Mouse (Mus musculus): ENCODE results near the gene Spaca4. TPM values are rescaled to one million over a fixed set of nuclear protein-coding genes. Genes with fewer than 3 reads are reported as not detected.

Spaca4 gene
- polyA plus RNA-seq, 1 experiment from 2014 or later = not detected

DNA sequence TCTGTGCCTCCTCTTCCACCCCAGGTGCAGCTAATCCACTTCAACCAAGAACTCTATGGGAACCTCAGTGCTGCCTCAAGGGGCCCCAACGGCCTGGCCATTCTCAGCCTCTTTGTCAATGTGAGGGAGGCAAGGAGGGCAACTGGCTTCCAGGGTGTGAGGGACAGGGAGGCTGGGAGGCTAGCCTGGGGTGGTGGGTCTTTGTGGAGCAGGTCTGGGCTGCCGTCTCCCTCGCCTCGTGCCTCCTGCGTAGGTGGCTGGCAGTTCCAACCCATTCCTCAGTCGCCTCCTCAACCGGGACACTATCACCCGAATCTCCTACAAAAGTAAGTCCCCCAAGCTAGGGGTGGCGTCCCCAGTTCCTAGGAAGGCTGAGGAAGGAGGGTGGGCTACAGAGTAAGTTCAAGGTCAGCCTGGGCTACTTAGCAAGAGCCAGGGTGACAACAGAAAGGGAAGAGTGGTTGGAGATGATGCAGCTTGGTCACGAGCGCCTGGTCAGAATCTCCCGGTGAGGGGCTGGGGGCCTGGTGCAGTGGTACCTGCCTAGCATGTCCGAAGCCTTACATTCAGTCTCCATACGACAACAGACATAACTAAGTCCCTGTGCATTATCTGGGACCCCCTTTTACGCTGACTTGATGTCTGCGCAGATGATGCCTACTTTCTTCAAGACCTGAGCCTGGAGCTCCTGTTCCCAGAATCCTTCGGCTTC is 22.6 kb downstream of the Spaca4 start:
- Histone ChIP-seq H3K4me3 (ENCODE audit: low read length) (no peak overlapping the region), H3K36me3 (ENCODE audit: insufficient read depth, low read length) (no peaks in the 10 kb centered on the region), H3K4me2 (replicated peaks; ENCODE audit: low read depth, low read length) (peak overlapping the region; percentile 94; the same call in 1 of the 2 replicates), H3K27me3 (ENCODE audit: insufficient read depth, low read length) (peaks cover 23% of the 10 kb centered on the region), H3K4me1 (ENCODE audit: insufficient read depth, low read length) (peaks cover 50% of the 10 kb centered on the region), H3K9ac (replicated peaks; ENCODE audit: low read length) (peak overlapping the region; percentile 74; the same call in 1 of the 2 replicates), H3K27ac (ENCODE audit: low read length) (no peak overlapping the region), H3K9me3 (ENCODE audit: low read length) (no peaks in the 10 kb centered on the region)
- no peak for ATAC-seq (ENCODE audit: low FRiP score, low TSS enrichment)
- WGBS = 90% methylated on average over 17 of the region's 17 CpGs

DNA sequence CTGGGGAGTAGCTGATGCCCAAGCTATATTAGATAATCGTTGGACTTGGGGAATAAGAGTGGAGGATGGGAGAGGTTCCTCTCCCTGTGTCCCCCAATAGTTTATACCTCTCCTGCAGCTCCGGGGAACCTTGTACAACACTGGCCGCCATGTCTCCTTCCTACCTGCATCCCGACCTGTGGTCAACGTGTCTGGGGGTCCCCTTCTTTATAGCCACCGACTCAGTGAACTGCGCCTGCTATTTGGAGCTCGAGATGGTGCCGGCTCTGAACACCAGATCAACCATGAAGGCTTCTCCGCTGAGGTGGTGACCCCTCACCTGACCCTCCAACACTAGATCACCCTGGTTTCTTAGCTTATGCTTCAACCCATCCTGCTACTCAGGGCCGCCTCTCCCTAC is 23.3 kb downstream of the Spaca4 start:
- no peak overlapping the region for H3K4me2 ChIP-seq (replicated peaks; ENCODE audit: low read depth, low read length)
- no peak for ATAC-seq (ENCODE audit: low FRiP score, low TSS enrichment)
- no peak overlapping the region for H3K27ac ChIP-seq (ENCODE audit: low read length)
- 87% methylated on average over 11 of the region's 11 CpGs for WGBS
- no peak overlapping the region for H3K4me3 ChIP-seq (ENCODE audit: low read length)
- H3K9me3 ChIP-seq (ENCODE audit: low read length) = no peaks in the 10 kb centered on the region
- peaks cover 45% of the 10 kb centered on the region for H3K4me1 ChIP-seq (ENCODE audit: insufficient read depth, low read length)
- no peak overlapping the region for H3K9ac ChIP-seq (replicated peaks; ENCODE audit: low read length)
- no peaks in the 10 kb centered on the region for H3K36me3 ChIP-seq (ENCODE audit: insufficient read depth, low read length)
- peaks cover 23% of the 10 kb centered on the region for H3K27me3 ChIP-seq (ENCODE audit: insufficient read depth, low read length)

DNA sequence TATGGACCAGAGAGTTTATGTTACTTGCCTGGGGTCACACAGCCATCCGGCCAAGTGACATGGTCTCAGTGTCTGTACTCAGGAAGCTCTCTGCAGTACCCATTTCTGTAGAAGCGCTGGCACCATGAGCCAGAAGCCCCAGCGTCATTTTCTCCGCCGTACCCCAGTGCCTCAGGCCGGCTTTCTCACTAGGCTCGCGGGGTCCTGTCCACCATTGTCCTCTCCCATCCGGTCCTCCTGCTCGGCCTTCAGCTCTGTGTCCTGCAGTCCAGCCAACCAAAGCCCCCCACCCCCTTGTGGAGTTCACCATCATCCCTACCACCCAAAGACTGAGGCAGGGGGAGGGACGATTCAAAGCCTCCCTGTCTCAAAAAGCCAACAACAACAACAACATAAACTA is 24.0 kb downstream of the Spaca4 start:
- no peaks in the 10 kb centered on the region for H3K9me3 ChIP-seq (ENCODE audit: low read length)
- 83% methylated on average over 11 of the region's 11 CpGs for WGBS
- no peak overlapping the region for H3K9ac ChIP-seq (replicated peaks; ENCODE audit: low read length)
- H3K36me3 ChIP-seq (ENCODE audit: insufficient read depth, low read length) = no peaks in the 10 kb centered on the region
- H3K4me1 ChIP-seq (ENCODE audit: insufficient read depth, low read length) = peaks cover 39% of the 10 kb centered on the region
- no peak overlapping the region for H3K4me3 ChIP-seq (ENCODE audit: low read length)
- H3K4me2 ChIP-seq (replicated peaks; ENCODE audit: low read depth, low read length) = peak overlapping the region; percentile 89; the same call in 1 of the 2 replicates
- no peak overlapping the region for H3K27ac ChIP-seq (ENCODE audit: low read length)
- H3K27me3 ChIP-seq (ENCODE audit: insufficient read depth, low read length) = peaks cover 23% of the 10 kb centered on the region
- ATAC-seq (ENCODE audit: low FRiP score, low TSS enrichment) = no peak

DNA sequence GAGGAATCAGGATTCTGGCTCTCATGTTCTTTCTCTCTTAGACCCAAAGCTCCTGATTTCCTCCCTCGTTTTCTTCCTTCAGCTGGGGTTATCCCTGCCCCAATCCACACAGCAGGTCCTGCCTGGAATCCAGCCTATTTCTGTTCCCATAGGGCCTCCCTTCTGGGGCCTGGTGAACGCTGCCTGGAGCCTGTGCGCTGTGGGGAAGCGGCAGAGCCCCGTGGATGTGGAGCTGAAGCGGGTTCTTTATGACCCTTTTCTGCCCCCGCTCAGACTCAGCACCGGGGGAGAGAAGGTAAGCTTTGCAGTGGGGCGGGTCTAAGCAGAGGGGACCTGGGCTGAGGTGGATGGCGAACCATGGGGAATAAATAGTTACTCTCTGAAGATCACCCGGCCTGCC is 24.5 kb downstream of the Spaca4 start:
- H3K36me3 ChIP-seq (ENCODE audit: insufficient read depth, low read length) = no peaks in the 10 kb centered on the region
- H3K9ac ChIP-seq (replicated peaks; ENCODE audit: low read length) = peak overlapping the region; percentile 59
- ATAC-seq (ENCODE audit: low FRiP score, low TSS enrichment) = no peak
- no peaks in the 10 kb centered on the region for H3K9me3 ChIP-seq (ENCODE audit: low read length)
- no peak overlapping the region for H3K27ac ChIP-seq (ENCODE audit: low read length)
- WGBS = 26% methylated on average over 11 of the region's 11 CpGs
- H3K27me3 ChIP-seq (ENCODE audit: insufficient read depth, low read length) = peaks cover 23% of the 10 kb centered on the region
- H3K4me3 ChIP-seq (ENCODE audit: low read length) = peak overlapping the region; percentile 51
- peaks cover 35% of the 10 kb centered on the region for H3K4me1 ChIP-seq (ENCODE audit: insufficient read depth, low read length)
- peak overlapping the region; percentile 89 for H3K4me2 ChIP-seq (replicated peaks; ENCODE audit: low read depth, low read length)

DNA sequence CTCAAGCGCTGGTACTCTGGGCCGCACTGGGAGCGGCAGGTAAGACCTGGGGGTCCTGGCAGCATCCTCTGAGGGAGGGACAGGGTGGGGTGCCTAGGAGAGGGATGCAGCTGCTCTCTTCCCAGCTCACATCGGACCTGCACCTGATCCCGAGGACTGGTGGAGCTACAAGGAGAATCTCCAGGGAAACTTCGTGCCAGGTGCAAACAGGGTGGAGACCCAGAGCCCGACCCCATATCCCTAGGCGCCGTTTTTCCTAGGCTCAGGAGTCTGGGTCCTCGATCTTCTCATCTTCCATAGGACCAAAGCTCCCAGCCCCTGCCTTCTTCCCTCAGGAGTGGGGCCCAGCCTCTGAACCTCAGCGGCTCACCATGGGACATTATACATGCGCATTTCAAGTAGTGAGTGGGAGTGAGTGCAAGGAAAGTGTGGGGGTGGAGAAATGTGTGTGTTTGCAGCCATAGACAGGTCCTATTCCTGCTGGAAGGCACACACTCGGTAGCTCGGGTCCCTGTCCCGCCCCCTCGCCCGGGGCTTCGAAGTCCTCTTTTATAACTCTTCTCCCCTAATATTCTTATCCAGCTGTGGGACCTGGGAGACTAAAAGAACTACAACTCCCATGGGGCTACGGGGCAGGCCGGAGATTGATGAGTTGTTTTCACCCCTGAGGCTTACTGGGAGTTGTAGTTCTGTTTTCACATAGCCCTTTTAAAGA is 25.2 kb downstream of the Spaca4 start:
- H3K4me2 ChIP-seq (replicated peaks; ENCODE audit: low read depth, low read length) = peak overlapping the region; percentile 89
- H3K4me1 ChIP-seq (ENCODE audit: insufficient read depth, low read length) = peaks cover 29% of the 10 kb centered on the region
- under 1% methylated on average over 20 of the region's 20 CpGs for WGBS
- peak overlapping the region; percentile 51 for H3K4me3 ChIP-seq (ENCODE audit: low read length)
- H3K27ac ChIP-seq (ENCODE audit: low read length) = no peak overlapping the region
- no peaks in the 10 kb centered on the region for H3K36me3 ChIP-seq (ENCODE audit: insufficient read depth, low read length)
- H3K9me3 ChIP-seq (ENCODE audit: low read length) = no peaks in the 10 kb centered on the region
- peak; percentile 13; the same call in 1 of the 2 replicates for ATAC-seq (ENCODE audit: low FRiP score, low TSS enrichment)
- peaks cover 23% of the 10 kb centered on the region for H3K27me3 ChIP-seq (ENCODE audit: insufficient read depth, low read length)
- peak overlapping the region; percentile 70 for H3K9ac ChIP-seq (replicated peaks; ENCODE audit: low read length)

DNA sequence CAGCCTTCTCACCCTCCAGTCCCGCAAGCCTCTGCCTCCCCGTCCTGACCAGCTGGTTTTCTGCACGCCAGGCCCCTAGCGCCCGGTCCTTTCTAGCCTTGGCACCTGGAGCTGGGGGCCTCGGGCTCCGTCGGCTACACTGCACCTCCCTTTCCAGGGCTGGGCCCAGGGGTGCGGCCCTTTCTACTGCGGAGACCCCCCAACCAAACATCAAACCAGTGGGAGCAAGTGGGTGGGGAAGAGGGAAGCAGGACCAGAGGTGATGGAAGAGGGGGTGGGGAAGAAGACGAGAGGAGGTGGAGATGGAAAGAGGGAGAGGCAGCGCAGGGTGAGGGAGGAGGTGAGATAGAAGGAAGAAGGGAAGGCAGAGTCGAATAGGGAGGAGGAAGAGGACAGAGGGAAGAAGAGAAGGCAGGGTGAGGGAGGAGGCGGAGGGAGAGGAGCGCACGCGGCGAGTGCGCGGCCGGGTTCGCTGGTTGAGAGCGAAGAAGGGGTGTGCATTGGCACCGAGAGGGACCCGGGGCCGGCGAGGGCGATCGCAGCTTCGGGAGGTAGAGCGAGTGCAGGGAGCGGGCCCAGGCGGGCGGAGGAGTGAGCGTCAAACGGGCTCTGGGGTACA is 26.0 kb downstream of the Spaca4 start, which contains the start of gene Car11:
Car11 (plus strand) TSS at position 321 of the 619 bp plus-strand sequence.
- no peaks in the 10 kb centered on the region for H3K9me3 ChIP-seq (ENCODE audit: low read length)
- 2% methylated on average over 30 of the region's 36 CpGs for WGBS
- H3K27ac ChIP-seq (ENCODE audit: low read length) = no peak within 1 kb of the TSS
- H3K4me3 ChIP-seq (ENCODE audit: low read length) = peak within 1 kb of the TSS; percentile 51
- peak within 1 kb of the TSS; percentile 70 for H3K9ac ChIP-seq (replicated peaks; ENCODE audit: low read length)
- ATAC-seq (ENCODE audit: low FRiP score, low TSS enrichment) = no peak
- peaks cover 23% of the 10 kb centered on the region for H3K27me3 ChIP-seq (ENCODE audit: insufficient read depth, low read length)
- H3K36me3 ChIP-seq (ENCODE audit: insufficient read depth, low read length) = no peaks in the 10 kb centered on the region
- peaks cover 28% of the 10 kb centered on the region for H3K4me1 ChIP-seq (ENCODE audit: insufficient read depth, low read length)
- H3K4me2 ChIP-seq (replicated peaks; ENCODE audit: low read depth, low read length) = peak within 1 kb of the TSS; percentile 89

DNA sequence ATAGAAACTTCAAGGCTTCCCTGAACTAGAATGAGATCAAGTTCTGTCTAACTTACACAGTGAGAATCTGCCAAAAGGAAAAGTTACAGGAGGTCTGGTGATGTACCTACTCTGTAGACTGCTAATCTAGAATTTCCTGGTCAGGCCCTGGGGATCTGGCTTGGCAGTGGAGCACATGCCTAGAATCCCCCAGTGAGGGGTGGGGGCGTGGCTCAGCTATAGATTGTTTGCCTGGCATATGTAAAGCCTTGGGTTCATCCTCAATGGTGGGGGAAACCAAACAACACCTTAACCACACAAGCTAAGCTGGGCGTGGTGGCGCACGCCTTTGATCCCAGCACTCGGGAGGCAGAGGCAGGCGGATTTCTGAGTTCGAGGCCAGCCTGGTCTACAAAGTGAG is 27.7 kb downstream of the Spaca4 start:
- no peak for ATAC-seq (ENCODE audit: low FRiP score, low TSS enrichment)
- no peaks in the 10 kb centered on the region for H3K9me3 ChIP-seq (ENCODE audit: low read length)
- WGBS = 87% methylated on average over 7 of the region's 7 CpGs

DNA sequence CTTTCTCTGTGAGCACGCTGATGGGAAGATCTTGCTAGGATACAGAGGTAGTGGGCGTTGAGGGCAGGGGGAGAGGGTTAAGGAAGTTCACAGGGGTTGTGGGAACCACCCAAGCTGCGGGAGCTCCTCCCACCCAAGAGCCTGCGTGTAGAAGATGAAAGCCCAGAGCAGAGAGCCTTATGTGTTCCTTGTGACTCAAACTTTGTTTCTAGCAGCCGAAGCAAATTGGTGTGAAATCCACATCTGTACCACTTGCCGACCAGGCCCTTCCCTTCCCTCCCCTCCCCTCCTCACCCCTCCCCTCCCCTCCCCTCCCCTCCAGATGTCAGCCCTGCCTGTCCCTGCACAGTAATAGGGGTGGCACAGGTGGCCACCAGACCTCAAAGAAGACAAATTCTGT is 30.5 kb downstream of the Spaca4 start:
- WGBS = 11% methylated on average over 6 of the region's 6 CpGs
- ATAC-seq (ENCODE audit: low FRiP score, low TSS enrichment) = no peak
- no peaks in the 10 kb centered on the region for H3K36me3 ChIP-seq (ENCODE audit: insufficient read depth, low read length)

More for the DNA sequence above, 27.7 kb downstream of the Spaca4 start:
- no peak overlapping the region for H3K9ac ChIP-seq (replicated peaks; ENCODE audit: low read length)
- no peak overlapping the region for H3K4me2 ChIP-seq (replicated peaks; ENCODE audit: low read depth, low read length)
- H3K4me3 ChIP-seq (ENCODE audit: low read length) = no peak overlapping the region
- H3K36me3 ChIP-seq (ENCODE audit: insufficient read depth, low read length) = no peaks in the 10 kb centered on the region
- H3K27me3 ChIP-seq (ENCODE audit: insufficient read depth, low read length) = peaks cover 23% of the 10 kb centered on the region
- peaks cover 19% of the 10 kb centered on the region for H3K4me1 ChIP-seq (ENCODE audit: insufficient read depth, low read length)
- H3K27ac ChIP-seq (ENCODE audit: low read length) = no peak overlapping the region

DNA sequence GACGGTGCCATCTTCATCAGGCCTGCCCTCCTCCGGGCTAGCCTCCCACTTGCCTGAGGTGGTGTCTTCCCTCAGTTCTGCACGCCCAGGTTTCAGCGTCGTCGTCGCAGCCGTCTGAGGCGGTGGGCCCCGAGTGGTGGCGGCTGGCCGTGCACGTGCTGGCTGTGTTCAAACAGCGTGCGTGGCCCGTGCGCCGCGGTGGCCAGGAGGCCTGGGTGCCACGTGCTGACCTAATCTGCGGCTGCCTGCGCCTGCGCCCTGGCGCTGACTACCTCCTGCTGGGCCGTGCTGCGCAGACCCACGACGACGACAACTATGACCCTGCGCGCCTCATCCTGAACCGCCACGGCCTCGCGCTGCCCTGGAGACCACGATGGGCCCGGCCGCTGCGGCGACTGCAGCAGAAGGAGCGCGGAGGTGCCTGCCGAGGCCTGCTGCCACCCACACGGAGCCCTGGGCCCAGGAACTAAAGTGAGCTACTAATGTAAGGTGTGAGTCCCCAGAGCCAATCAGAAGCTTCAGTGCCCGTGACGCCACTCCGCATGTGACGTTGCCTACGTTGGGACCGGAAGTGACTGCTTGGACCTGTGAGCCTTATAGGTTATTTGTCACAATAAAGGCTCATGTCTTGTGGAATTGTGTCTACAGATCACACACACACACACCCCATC is 31.6 kb downstream of the Spaca4 start, which contains the start of gene Sec1:
Sec1 (minus strand) TSS at position 482 of the 671 bp plus-strand sequence.
- peak; percentile 52 for ATAC-seq (ENCODE audit: low FRiP score, low TSS enrichment)
- Histone ChIP-seq H3K9ac (replicated peaks; ENCODE audit: low read length) (no peak within 1 kb of the TSS), H3K36me3 (ENCODE audit: insufficient read depth, low read length) (no peaks in the 10 kb centered on the region), H3K9me3 (ENCODE audit: low read length) (no peaks in the 10 kb centered on the region), H3K4me3 (ENCODE audit: low read length) (no peak within 1 kb of the TSS), H3K27ac (ENCODE audit: low read length) (no peak within 1 kb of the TSS), H3K27me3 (ENCODE audit: insufficient read depth, low read length) (peaks cover 8% of the 10 kb centered on the region), H3K4me1 (ENCODE audit: insufficient read depth, low read length) (peaks cover 12% of the 10 kb centered on the region; the same call in 1 of the 2 replicates), H3K4me2 (replicated peaks; ENCODE audit: low read depth, low read length) (no peak within 1 kb of the TSS)
- WGBS = 91% methylated on average over 50 of the region's 50 CpGs

More for the DNA sequence above, 30.5 kb downstream of the Spaca4 start:
- H3K4me2 ChIP-seq (replicated peaks; ENCODE audit: low read depth, low read length) = no peak overlapping the region
- no peak overlapping the region for H3K9ac ChIP-seq (replicated peaks; ENCODE audit: low read length)
- H3K4me3 ChIP-seq (ENCODE audit: low read length) = no peak overlapping the region
- H3K27me3 ChIP-seq (ENCODE audit: insufficient read depth, low read length) = peaks cover 18% of the 10 kb centered on the region
- H3K9me3 ChIP-seq (ENCODE audit: low read length) = no peaks in the 10 kb centered on the region
- H3K4me1 ChIP-seq (ENCODE audit: insufficient read depth, low read length) = peaks cover 8% of the 10 kb centered on the region
- no peak overlapping the region for H3K27ac ChIP-seq (ENCODE audit: low read length)
